Mouse (Mus musculus): Measurements from ENCODE around the gene Sec14l1. TPM values are rescaled to one million over a fixed set of nuclear protein-coding genes. Genes with fewer than 3 reads are reported as not detected.

Gene Sec14l1
- polyA plus RNA-seq, 1 experiment from 2014 or later: 41.6 TPM

DNA sequence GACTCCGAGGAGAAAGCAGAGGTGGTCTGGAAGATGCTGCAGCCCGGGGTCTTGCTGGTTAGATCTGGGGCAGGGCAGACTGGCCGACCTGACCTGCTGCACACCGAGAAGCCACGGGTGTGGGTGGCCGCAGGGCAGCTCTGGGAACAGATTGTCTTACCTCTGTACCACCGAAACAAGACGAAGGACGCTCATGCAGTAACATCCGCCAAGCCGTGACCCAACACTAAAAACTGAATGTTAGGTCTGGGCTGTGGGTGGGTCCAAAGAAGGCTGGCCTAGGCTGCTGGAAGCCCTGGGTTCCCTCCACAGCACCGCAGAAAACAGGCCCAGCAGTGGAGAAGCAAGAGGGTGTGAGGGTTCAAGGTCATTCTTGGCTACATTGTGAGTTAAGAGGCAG, 45.8 kb downstream of the Sec14l1 start:
- ATAC-seq (ENCODE audit: low read depth): no peak
- no peak overlapping the region for H3K4me2 ChIP-seq (ENCODE audit: low read depth, low read length)
- H3K9me3 ChIP-seq (ENCODE audit: control insufficient read depth, low read length): no peaks in the 10 kb centered on the region
- peaks cover 19% of the 10 kb centered on the region for H3K36me3 ChIP-seq (ENCODE audit: control insufficient read depth, insufficient read depth, low read length)
- no peaks in the 10 kb centered on the region for H3K4me1 ChIP-seq (ENCODE audit: control insufficient read depth, insufficient read depth, low read length)
- no peak overlapping the region for H3K9ac ChIP-seq (replicated peaks; ENCODE audit: low read depth, low read length)
- no peak overlapping the region for H3K27ac ChIP-seq (ENCODE audit: low read depth, low read length)
- WGBS: 95% methylated on average over 12 of the region's 12 CpGs
- no peak overlapping the region for H3K4me3 ChIP-seq (ENCODE audit: low read depth, low read length)
- no peaks in the 10 kb centered on the region for H3K27me3 ChIP-seq (ENCODE audit: control insufficient read depth, insufficient read depth, low read length)

DNA sequence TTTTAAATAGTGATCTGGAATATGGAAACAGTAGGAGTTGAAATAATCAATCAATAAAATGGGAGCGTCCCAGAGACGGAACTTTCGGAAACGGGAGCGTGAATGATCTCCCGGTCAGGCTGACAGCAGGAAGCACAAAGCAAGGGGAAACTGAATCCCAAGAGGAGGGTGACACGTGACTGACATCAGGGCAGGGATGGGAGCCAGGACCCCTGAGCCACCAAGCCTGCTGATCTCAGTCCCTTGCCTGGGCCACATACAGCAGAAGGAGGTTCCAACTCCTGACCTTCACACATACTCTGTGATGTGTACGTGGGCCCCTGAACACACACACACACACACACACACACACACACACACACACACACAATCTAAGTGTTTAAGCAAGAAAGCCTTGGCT, 46.6 kb downstream of the Sec14l1 start:
- Histone ChIP-seq H3K27me3 (ENCODE audit: control insufficient read depth, insufficient read depth, low read length) (no peaks in the 10 kb centered on the region), H3K4me1 (ENCODE audit: control insufficient read depth, insufficient read depth, low read length) (no peaks in the 10 kb centered on the region), H3K4me3 (ENCODE audit: low read depth, low read length) (no peak overlapping the region), H3K36me3 (ENCODE audit: control insufficient read depth, insufficient read depth, low read length) (peaks cover 19% of the 10 kb centered on the region), H3K9me3 (ENCODE audit: control insufficient read depth, low read length) (no peaks in the 10 kb centered on the region), H3K27ac (ENCODE audit: low read depth, low read length) (no peak overlapping the region), H3K9ac (replicated peaks; ENCODE audit: low read depth, low read length) (no peak overlapping the region), H3K4me2 (ENCODE audit: low read depth, low read length) (no peak overlapping the region)
- WGBS: 74% methylated on average over 8 of the region's 8 CpGs
- no peak for ATAC-seq (ENCODE audit: low read depth)

DNA sequence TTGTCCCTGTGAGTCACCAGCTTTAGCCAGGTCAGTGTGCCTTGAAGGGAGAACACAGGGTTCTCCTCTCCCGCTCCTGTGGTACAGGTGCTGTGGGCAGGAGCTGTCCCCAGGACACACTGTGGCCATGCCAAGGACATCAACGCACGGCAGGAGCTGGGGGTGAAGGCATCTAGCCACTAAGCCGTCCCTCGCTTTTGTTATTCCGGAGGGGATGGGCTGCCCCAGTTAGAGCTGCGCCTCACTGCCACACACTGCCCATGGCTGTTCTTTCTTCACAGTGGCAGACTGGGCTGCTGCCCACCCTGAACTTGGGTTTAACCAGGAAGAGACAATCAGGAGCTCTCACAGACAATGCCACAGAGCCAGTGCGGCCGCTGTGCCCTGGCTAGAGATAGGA, 48.1 kb downstream of the Sec14l1 start:
- no peaks in the 10 kb centered on the region for H3K27me3 ChIP-seq (ENCODE audit: control insufficient read depth, insufficient read depth, low read length)
- H3K9me3 ChIP-seq (ENCODE audit: control insufficient read depth, low read length): no peaks in the 10 kb centered on the region
- no peak overlapping the region for H3K9ac ChIP-seq (replicated peaks; ENCODE audit: low read depth, low read length)
- no peak for ATAC-seq (ENCODE audit: low read depth)
- 77% methylated on average over 9 of the region's 9 CpGs for WGBS
- H3K27ac ChIP-seq (ENCODE audit: low read depth, low read length): no peak overlapping the region
- H3K4me2 ChIP-seq (ENCODE audit: low read depth, low read length): no peak overlapping the region
- no peak overlapping the region for H3K4me3 ChIP-seq (ENCODE audit: low read depth, low read length)
- H3K36me3 ChIP-seq (ENCODE audit: control insufficient read depth, insufficient read depth, low read length): peaks cover 11% of the 10 kb centered on the region
- no peaks in the 10 kb centered on the region for H3K4me1 ChIP-seq (ENCODE audit: control insufficient read depth, insufficient read depth, low read length)

DNA sequence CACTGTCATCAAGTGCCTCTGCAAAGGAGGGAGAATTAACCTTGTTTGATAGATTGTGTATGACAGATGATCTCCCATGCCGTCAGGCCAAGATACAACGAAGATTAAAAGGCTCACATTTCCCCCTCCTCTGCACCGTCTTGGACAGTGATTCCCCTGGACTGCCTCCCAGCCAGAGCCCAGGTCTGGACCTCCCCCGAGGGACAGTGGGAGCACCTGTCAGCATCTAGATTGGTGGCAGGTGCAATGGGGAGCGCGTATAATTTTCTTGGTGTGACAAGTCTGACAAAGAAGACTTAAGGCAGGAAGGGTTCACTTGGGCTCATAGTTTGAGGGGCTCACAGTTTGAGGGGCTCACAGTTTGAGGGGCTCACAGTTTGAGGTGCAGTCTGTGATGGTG, 48.8 kb downstream of the Sec14l1 start:
- Histone ChIP-seq H3K9me3 (ENCODE audit: control insufficient read depth, low read length) (no peaks in the 10 kb centered on the region), H3K9ac (replicated peaks; ENCODE audit: low read depth, low read length) (no peak overlapping the region), H3K27me3 (ENCODE audit: control insufficient read depth, insufficient read depth, low read length) (no peaks in the 10 kb centered on the region), H3K4me2 (ENCODE audit: low read depth, low read length) (no peak overlapping the region), H3K4me3 (ENCODE audit: low read depth, low read length) (no peak overlapping the region), H3K36me3 (ENCODE audit: control insufficient read depth, insufficient read depth, low read length) (peaks cover 7% of the 10 kb centered on the region; the same call in 1 of the 2 replicates), H3K4me1 (ENCODE audit: control insufficient read depth, insufficient read depth, low read length) (no peaks in the 10 kb centered on the region), H3K27ac (ENCODE audit: low read depth, low read length) (no peak overlapping the region)
- WGBS: 88% methylated on average over 6 of the region's 6 CpGs
- ATAC-seq (ENCODE audit: low read depth): no peak

DNA sequence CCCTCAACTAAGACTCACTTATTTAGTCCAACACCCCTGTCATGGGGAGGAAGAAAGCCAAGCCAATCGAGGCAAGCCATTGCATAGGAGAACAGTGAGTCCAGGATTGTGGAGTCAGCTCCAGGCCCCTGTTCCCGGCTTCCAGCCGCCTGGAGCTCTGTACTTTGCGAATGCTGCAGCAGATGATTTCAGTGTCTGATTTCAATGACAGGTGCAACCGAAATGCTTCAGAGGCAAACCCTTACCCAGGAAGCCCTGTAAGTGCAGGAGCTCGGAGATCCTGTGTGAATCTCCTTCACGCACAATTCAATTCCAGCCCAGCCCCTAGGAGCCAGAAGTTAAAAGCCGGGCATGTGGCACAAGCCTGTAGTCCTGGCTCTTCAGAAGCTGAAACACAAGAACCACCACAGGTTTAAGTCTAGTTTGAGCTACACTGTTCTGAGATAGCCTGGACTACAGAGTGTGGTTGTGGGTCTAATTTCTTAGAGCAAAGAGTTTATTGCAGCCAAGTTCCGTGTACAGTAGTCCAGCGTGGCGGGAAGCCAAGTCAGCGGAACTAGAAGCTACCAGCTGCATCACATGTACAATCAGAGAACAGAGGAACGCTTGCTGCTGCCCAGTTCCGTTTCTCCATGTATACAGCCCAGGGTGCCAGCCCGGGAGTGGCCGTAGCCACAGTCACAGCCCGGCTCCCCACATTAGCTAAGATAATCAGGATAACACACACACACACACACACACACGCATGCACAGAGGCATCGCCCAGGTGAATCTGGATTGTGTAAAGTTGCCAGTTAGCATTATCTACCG, 53.5 kb downstream of the Sec14l1 start:
- 83% methylated on average over 20 of the region's 20 CpGs for WGBS
- no peaks in the 10 kb centered on the region for H3K36me3 ChIP-seq (ENCODE audit: control insufficient read depth, insufficient read depth, low read length)
- H3K4me1 ChIP-seq (ENCODE audit: control insufficient read depth, insufficient read depth, low read length): no peaks in the 10 kb centered on the region
- no peak overlapping the region for H3K4me3 ChIP-seq (ENCODE audit: low read depth, low read length)
- H3K9me3 ChIP-seq (ENCODE audit: control insufficient read depth, low read length): no peaks in the 10 kb centered on the region
- H3K9ac ChIP-seq (replicated peaks; ENCODE audit: low read depth, low read length): no peak overlapping the region
- no peak for ATAC-seq (ENCODE audit: low read depth)
- no peaks in the 10 kb centered on the region for H3K27me3 ChIP-seq (ENCODE audit: control insufficient read depth, insufficient read depth, low read length)
- no peak overlapping the region for H3K27ac ChIP-seq (ENCODE audit: low read depth, low read length)
- H3K4me2 ChIP-seq (ENCODE audit: low read depth, low read length): no peak overlapping the region

DNA sequence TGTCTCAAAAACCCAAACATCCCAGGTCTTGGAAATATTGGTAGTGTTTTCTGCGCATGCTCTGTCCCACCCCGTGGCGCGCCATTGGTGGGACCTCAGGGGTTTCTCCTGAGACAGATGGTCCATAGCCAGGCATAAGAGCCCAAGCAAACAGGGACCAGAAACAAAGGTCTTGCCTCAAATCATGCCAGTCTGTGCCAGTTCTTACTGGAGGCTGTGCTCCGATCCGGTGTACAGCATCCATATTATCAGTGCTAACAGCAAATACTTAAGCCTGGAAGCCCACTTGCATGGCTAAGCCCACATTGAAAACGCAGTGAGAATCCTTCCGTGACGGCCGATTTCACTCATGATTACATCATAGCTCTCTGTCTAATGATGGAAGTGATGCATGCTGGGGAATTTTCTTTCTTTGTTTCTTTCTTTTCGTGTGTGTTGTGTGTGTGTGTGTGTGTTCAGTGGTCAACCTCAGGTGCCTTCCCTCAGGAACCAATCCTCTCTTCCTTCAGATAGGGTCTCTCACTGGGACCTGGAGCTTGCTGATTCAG, 54.2 kb downstream of the Sec14l1 start:
- ATAC-seq (ENCODE audit: low read depth): no peak
- no peak overlapping the region for H3K4me3 ChIP-seq (ENCODE audit: low read depth, low read length)
- H3K36me3 ChIP-seq (ENCODE audit: control insufficient read depth, insufficient read depth, low read length): no peaks in the 10 kb centered on the region
- no peaks in the 10 kb centered on the region for H3K9me3 ChIP-seq (ENCODE audit: control insufficient read depth, low read length)
- 80% methylated on average over 11 of the region's 11 CpGs for WGBS
- no peak overlapping the region for H3K4me2 ChIP-seq (ENCODE audit: low read depth, low read length)
- no peak overlapping the region for H3K9ac ChIP-seq (replicated peaks; ENCODE audit: low read depth, low read length)
- H3K27me3 ChIP-seq (ENCODE audit: control insufficient read depth, insufficient read depth, low read length): no peaks in the 10 kb centered on the region
- H3K4me1 ChIP-seq (ENCODE audit: control insufficient read depth, insufficient read depth, low read length): no peaks in the 10 kb centered on the region
- H3K27ac ChIP-seq (ENCODE audit: low read depth, low read length): 0 out of 2 replicates have a peak overlapping the region, but pooled peaks have one; percentile 12

DNA sequence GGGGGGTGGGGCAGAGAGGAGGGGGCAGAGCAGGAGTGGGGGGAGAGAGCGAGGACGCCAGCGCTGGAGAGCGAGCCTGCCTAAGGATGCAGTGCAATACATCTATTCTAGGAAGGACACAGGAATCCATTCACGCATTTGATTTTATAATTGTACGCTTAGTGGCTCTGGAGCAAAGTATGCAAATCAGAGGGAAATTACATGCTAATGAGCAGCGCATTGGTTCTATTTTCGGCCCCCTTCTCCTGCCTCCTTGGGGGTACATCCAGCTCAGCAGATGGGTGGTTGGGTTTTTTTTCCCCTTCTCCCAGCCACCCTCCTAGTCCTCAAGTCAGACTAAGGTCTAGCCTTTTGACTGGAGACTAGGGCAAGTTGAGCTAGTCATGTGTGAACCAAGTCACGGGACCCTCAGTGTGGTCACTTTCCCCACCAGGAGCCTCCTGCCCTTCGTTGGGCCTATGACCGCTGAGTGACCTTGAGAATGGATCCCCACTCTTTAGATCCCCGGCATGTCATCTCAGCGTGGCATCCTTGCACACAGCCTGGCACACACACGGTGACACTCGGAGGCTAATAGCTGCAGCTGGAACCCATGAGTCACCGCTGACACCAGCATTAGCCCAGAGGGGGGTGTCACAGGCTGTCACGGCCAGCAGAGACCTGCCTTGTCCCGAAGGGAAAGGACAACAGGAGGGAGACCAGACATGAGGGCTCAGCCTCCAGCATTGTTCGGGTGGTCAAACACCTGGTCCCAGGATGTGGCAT, 55.0 kb downstream of the Sec14l1 start:
- ATAC-seq (ENCODE audit: low read depth): no peak
- H3K36me3 ChIP-seq (ENCODE audit: control insufficient read depth, insufficient read depth, low read length): no peaks in the 10 kb centered on the region
- H3K27ac ChIP-seq (ENCODE audit: low read depth, low read length): no peak overlapping the region
- H3K9me3 ChIP-seq (ENCODE audit: control insufficient read depth, low read length): no peaks in the 10 kb centered on the region
- H3K9ac ChIP-seq (replicated peaks; ENCODE audit: low read depth, low read length): no peak overlapping the region
- peaks cover 3% of the 10 kb centered on the region; the same call in 1 of the 2 replicates for H3K4me1 ChIP-seq (ENCODE audit: control insufficient read depth, insufficient read depth, low read length)
- WGBS: 71% methylated on average over 19 of the region's 19 CpGs
- no peak overlapping the region for H3K4me2 ChIP-seq (ENCODE audit: low read depth, low read length)
- no peaks in the 10 kb centered on the region for H3K27me3 ChIP-seq (ENCODE audit: control insufficient read depth, insufficient read depth, low read length)
- no peak overlapping the region for H3K4me3 ChIP-seq (ENCODE audit: low read depth, low read length)

DNA sequence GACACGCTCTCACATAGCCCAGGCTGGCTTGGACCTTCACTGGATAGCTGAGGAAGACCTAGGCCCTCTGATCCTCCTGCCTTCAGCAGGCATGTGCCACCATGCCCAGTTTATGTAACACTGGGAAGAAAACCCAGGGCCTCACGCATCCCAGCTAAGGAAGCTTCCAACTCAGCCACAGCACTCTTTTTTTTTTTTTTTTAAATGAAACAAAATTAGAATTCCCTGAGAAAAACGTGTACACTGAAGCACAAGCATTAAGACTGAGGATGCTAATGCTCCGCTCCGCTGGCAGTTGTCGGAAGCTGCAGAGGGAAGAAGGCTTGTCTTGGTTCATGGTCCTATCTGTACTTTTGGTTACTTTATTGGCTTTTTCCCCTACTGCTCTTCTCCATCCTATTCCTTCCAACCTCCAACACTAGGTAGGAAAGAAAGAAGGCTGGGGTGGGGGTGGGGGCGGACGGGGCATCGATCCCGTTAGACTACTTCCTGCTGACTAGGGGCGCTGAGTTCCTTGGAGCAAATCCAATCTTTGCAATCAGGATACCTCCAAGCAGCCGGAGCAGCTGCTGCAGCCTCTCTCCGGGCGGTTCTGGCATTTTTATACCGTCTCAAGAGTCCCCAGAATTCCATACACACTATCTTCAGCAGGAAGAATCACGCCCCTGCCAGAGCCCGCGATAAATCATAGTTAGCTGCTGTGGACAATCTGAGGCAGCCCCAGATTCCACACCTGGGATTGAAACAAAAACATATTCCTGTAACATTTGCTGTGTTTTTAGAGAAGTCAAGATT, 59.3 kb downstream of the Sec14l1 start:
- 44% methylated on average over 18 of the region's 18 CpGs for WGBS
- Histone ChIP-seq H3K9me3 (ENCODE audit: control insufficient read depth, low read length) (no peaks in the 10 kb centered on the region), H3K27me3 (ENCODE audit: control insufficient read depth, insufficient read depth, low read length) (no peaks in the 10 kb centered on the region), H3K4me3 (ENCODE audit: low read depth, low read length) (no peak overlapping the region), H3K27ac (ENCODE audit: low read depth, low read length) (peak overlapping the region; percentile 34; the same call in 1 of the 2 replicates), H3K36me3 (ENCODE audit: control insufficient read depth, insufficient read depth, low read length) (no peaks in the 10 kb centered on the region), H3K4me1 (ENCODE audit: control insufficient read depth, insufficient read depth, low read length) (peaks cover 5% of the 10 kb centered on the region; the same call in 1 of the 2 replicates), H3K9ac (replicated peaks; ENCODE audit: low read depth, low read length) (no peak overlapping the region), H3K4me2 (ENCODE audit: low read depth, low read length) (peak overlapping the region; percentile 30)
- ATAC-seq (ENCODE audit: low read depth): no peak

Measured in neural tube, embryonic 14.5 days (tissue).